31 mouse cellular contexts compared by ENCODE assay signal in the genomic region with DNA sequence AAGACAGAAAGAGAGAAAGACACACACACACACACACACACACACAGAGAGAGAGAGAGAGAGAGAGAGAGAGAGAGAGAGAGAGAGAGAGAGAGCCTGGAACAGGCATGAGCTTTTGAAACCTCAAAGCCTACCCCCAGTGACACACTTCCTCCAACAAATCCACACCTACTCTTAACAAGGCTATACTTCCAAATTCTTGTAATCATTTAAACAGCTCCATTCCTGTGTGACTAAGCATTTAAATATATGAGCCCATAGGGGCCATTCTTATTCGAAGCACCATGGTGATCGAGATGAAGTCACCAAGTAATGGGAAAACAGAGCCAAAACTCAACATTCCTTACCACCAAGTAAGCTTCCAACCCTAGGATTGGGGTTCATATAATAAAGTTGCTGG.
"Had no signal": no experiment of that assay in that cellular context is flagged by ENCODE, and none has a peak within 500 bp of the region (broad histone marks: within the 10 kb centered on the region; RNA-seq: fewer than 3 reads in every experiment).

No protein-coding gene starts in this region.

- H3K4me3 ChIP-seq: limb, embryonic 12.5 days; limb, embryonic 15.5 days; liver, embryonic 12.5 days; liver, embryonic 13.5 days; liver, embryonic 15.5 days; lung, embryonic 15.5 days; megakaryocyte, embryonic 14.5 days; midbrain, embryonic 10.5 days; midbrain, embryonic 12.5 days; midbrain, embryonic 13.5 days; midbrain, embryonic 15.5 days; myocyte; neural tube, embryonic 12.5 days; neural tube, embryonic 13.5 days had no signal

- H3K4me1 ChIP-seq: limb, embryonic 12.5 days; limb, embryonic 15.5 days; liver, embryonic 12.5 days; liver, embryonic 13.5 days; liver, embryonic 15.5 days; lung, embryonic 15.5 days; midbrain, embryonic 15.5 days; neural tube, embryonic 13.5 days had no signal

- H3K4me2 ChIP-seq: limb, embryonic 12.5 days; limb, embryonic 15.5 days; liver, embryonic 11.5 days; liver, embryonic 12.5 days; liver, embryonic 13.5 days; liver, embryonic 15.5 days; lung, embryonic 14.5 days; lung, embryonic 15.5 days; midbrain, embryonic 11.5 days; midbrain, embryonic 12.5 days; midbrain, embryonic 13.5 days; midbrain, embryonic 15.5 days; neural tube, embryonic 12.5 days; neural tube, embryonic 13.5 days had no signal

- H3K9ac ChIP-seq: limb, embryonic 12.5 days; limb, embryonic 15.5 days; liver, embryonic 12.5 days; liver, embryonic 13.5 days; liver, embryonic 14.5 days; liver, embryonic 15.5 days; liver, postnatal 0 days; lung, embryonic 14.5 days; lung, embryonic 15.5 days; midbrain, embryonic 12.5 days; midbrain, embryonic 13.5 days; midbrain, embryonic 15.5 days; neural tube, embryonic 12.5 days; neural tube, embryonic 13.5 days had no signal

- H3K27ac ChIP-seq: limb, embryonic 12.5 days; limb, embryonic 15.5 days; liver, embryonic 12.5 days; liver, embryonic 13.5 days; liver, embryonic 14.5 days; liver, embryonic 15.5 days; lung, embryonic 15.5 days; macrophage; midbrain, embryonic 10.5 days; midbrain, embryonic 12.5 days; midbrain, embryonic 13.5 days; midbrain, embryonic 15.5 days; neural tube, embryonic 12.5 days; neural tube, embryonic 13.5 days had no signal

- H3K36me3 ChIP-seq: limb, embryonic 12.5 days; limb, embryonic 15.5 days; liver, embryonic 12.5 days; liver, embryonic 13.5 days; liver, embryonic 15.5 days; lung, embryonic 15.5 days; midbrain, embryonic 10.5 days; midbrain, embryonic 12.5 days; midbrain, embryonic 13.5 days; midbrain, embryonic 15.5 days; neural tube, embryonic 12.5 days; neural tube, embryonic 13.5 days had no signal

- ATAC-seq: liver, embryonic 12.5 days; liver, postnatal 0 days; lung, postnatal 0 days; midbrain, embryonic 13.5 days; midbrain, embryonic 15.5 days; midbrain, embryonic 16.5 days had no signal

- H3K9me3 ChIP-seq: limb, embryonic 12.5 days; limb, embryonic 15.5 days; liver, embryonic 12.5 days; liver, embryonic 13.5 days; liver, embryonic 15.5 days; lung, embryonic 15.5 days; megakaryocyte, embryonic 14.5 days; midbrain, embryonic 10.5 days; midbrain, embryonic 12.5 days; midbrain, embryonic 13.5 days; midbrain, embryonic 15.5 days; neural tube, embryonic 12.5 days; neural tube, embryonic 13.5 days had no signal

- DNase-seq: left cerebral cortex, postnatal 4 days; liver; liver, embryonic 13.5 days; liver, postnatal 0 days; lung, adult 18-20 months; lung, adult 2 months; lung, embryonic 14.5 days; lung, postnatal 10 days; lung, postnatal 14 days; lung, postnatal 36 days; lung, postnatal 4 days; midbrain, embryonic 14.5 days had no signal

- H3K27me3 ChIP-seq: limb, embryonic 12.5 days; limb, embryonic 15.5 days; liver, embryonic 12.5 days; liver, embryonic 13.5 days; liver, embryonic 15.5 days; lung, embryonic 15.5 days; megakaryocyte, embryonic 14.5 days; midbrain, embryonic 13.5 days; midbrain, embryonic 15.5 days; neural tube, embryonic 12.5 days; neural tube, embryonic 13.5 days had no signal
